Mouse (Mus musculus) heart, adult 18-20 months (tissue): Measurements from ENCODE around the gene Gria2. TPM values are rescaled to one million over a fixed set of nuclear protein-coding genes. Genes with fewer than 3 reads are reported as not detected.
A peak's percentile ranks its signal among the peaks of the same experiment; 100 is the strongest.

ENCODE experiments used
- DNase-seq, 2 experiments: peaks; one replicate each; pipeline ENCODE4 v3.0.0; 2021 to 2022; ENCODE audit warnings: mixed read lengths in 1 of 2
- long read RNA-seq, 2 experiments: library from polyadenylated mRNA; stranded (forward); transcript quantifications; one replicate each; pipeline ENCODE4 v2.0.0; 2021
- total RNA-seq, 2 experiments: library from RNA; stranded (reverse); gene quantifications; 2 replicates each; pipeline ENCODE4 v1.2.3; 2021

Gene Gria2
- under 1 TPM in 1 of 2 experiments, not detected in 1; 0.10 TPM for total RNA-seq
- long read RNA-seq, experiment 1, partial matches to known transcripts, result 0 of 1 reads
- long read RNA-seq, experiment 1, other reads (novel, unspliced or antisense), result 1 of 1 reads
- long read RNA-seq, experiment 2, result 0 reads

DNA sequence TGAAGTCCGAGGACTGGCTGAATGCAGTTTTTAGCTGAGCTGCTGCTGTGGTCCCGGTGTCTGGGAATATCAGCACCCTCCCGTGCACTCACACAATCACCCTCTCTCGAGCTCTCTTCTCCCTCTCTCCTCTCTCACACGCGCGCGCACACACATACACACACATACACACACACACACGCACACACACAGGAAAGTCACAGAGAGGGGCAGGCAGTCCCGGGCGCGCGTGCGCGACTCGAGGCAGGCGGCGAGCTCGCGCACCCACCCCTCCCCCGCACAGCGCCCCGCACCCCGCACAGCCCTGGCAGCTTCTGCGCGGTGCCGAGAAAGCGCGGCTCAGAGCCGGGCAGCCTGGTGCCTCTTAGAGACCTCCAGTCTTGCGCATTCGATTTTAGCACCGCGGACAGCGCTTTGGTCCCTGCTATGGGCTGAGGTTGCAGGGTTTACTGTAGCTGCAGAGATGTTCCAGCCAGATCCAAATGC is at the start of gene Gria2:
Gria2 (minus strand) TSS at position 240 of the 486 bp plus-strand sequence.
- DNase-seq, result peak; percentile 5 to 33

DNA sequence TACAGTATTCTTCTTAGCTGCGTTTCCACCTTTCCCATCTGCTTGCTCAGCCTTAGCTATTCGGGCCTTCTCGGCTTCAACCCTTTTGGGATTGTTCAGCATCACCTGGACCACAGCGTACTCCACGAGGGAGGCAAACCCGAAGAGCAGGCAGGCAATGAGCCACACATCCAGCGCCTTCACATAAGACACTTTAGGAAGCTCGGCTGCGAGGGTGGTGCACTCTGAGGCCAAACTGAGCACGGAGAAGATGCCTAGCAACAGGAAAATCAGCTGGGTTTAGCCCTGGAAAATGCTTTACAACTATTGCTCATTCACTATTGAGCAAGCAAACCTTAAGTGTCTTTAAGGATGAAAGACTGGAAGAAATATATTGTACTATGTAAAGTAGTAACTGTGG is 48.3 kb upstream of the Gria2 start:
- DNase-seq, result no peak

DNA sequence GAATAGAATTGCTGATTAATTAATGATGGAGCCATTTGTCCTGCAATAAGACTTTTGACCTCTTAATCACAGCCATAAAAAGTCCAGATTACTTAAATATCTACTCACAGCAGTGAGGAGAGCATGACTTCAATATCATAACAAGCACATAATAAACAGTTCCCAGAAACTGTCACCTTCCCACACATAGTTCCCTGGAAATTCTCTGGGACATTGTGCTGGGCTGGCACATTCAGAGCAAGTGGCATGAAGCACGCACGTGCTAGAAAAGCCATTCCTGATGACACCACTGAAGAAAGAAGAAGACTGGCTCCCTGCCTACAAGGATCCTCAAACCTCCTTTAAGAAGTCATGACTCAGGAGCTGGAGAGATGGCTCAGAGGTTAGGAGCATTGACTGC is 43.0 kb upstream of the Gria2 start:
- DNase-seq, result no peak

DNA sequence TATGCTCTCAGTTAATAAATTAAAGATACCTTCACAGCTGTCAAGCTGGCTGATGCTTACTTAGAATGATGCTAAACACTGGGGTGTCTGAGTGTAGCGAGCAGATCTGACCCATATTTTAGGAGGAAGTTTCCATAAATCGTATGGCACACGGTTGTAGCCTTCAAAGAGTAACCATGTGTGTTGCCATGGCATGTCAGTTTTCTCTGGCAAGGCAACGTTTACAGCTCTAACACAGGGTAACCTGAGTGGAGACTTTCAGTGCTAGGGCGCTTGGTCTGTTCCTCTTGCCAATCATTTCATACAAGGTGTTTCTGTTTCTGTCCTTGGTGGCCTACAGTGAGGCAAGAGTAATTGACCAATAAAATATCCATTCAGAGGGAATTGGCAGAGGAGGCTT is 37.2 kb upstream of the Gria2 start:
- no peak for DNase-seq

DNA sequence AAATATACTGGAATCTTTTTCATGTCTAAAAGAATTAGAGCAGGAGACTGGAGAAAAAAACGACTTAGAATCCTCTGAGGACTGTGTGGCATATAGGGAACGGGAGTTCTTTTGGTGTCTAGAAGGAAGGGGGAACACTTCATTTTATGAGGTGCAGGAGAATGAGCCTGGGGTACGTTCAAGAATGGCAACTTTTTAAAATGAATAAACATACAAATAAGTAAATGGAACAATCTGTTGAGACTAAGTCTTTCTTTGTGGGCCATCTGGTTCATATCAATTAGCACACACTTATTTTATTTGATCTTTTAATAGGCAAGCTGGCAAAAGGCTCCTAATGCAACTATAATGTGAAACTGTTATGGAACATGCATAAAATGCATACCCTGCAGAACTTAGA is 34.9 kb upstream of the Gria2 start:
- DNase-seq, result no peak

DNA sequence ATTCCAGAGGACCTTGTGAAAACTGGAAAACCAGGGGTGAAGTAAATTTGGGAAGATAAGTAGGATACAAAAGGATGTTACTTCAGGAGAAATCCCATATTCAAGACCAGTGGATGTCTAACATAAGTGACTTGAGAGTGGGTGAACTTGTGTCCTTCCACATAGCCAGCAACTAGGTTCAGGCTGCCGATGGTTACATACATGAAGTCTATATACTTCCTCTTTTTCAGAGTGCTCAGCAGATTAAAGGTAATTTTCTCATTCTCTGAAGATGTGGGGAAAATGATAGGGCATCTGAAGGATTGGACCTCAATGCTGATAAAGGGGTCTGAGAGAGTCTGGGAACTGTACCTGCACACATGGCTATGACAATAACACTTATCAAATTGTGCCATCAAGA is 21.3 kb upstream of the Gria2 start:
- no peak for DNase-seq

DNA sequence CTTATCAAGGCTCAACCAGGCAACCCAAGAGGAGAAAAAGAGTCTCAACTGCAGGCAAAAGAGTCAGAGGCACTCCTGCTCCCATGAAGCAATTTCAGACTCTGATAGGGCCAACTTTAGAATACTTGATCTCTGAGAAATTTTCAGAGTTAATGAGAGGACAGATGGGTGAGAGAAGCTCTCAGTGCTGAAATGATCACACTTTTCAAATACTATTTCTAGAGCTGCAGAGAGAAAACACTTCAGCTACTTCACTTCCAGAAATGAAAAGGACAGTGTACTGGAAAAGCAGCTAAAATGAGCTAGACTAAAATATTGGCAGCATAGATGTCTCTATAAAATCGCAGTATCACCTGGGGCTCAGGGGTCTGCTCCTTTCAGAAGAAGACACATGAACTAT is 16.0 kb upstream of the Gria2 start:
- no peak for DNase-seq

DNA sequence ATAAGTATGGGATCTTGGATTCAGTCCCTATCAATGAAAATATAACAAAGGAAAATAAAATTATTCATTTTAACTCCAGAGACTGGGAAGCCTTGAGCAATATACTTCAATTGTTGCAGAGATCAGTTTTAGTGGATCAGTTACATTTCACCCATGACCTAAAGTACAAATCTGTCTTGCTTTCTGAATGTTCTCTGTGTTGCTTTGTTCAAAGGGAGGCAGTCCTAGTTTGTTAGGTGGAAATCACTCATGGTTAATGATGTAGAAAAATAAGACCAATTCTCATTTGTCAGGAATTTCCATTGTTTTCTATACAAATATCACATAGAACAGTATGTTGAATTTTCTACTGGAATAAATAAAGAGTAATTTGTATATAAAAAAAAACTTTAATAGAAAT is 11.1 kb upstream of the Gria2 start:
- DNase-seq, result no peak

DNA sequence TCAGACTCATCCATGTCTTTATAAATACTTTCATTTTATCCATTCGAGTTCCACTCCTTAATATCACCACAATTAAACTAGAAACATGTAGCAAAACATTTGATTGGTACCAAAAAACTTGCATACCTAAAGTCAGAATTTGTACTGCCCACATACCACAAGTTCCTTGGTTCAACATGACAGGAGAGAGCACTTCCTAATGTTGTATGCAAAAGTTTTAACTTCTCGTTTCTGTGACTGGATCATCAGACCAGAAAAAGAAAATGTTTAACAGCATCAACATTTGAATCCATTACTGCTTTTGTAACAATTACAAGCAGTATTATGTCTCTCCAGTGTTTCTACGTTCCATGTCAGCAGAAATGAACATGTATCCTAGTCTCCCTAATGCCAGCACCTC is 9.6 kb upstream of the Gria2 start:
- no peak for DNase-seq

DNA sequence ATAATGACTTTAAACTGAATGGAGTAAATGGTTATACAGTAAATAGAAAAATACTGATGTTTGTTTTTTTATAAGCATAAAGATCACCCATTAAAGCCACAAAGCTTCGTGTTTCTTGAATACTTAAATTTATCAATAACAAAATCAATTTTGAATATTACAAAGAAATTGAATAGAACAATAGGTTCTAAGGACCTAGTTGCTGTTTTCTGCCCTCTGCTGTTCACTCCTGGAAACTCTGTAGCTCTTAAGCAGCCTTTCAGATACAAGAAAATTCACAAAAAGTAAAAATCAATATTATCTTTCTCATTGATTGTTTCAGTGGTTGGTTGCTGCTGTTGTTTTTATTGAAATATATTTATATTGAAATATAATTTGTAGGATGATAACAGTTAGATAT is 2.7 kb upstream of the Gria2 start:
- no peak for DNase-seq

DNA sequence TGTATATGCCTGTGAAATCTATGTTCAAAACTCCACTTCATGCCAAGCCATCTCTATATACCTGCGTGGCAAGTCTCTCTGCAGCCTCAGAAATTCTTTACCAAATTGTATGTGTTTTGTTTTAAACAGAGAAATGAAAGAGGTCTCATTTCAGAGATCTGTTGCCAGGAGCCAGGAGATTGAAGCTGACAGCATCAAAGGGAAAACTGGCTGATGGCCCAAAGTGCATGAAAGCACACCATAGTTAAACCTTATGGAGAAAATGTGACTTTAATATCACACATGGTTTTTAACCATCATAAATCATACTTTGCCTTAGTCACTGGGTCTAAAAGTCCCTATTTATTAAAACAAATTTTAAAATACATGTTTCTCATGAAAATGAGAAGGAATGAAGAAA is 1.2 kb upstream of the Gria2 start:
- no peak for DNase-seq

DNA sequence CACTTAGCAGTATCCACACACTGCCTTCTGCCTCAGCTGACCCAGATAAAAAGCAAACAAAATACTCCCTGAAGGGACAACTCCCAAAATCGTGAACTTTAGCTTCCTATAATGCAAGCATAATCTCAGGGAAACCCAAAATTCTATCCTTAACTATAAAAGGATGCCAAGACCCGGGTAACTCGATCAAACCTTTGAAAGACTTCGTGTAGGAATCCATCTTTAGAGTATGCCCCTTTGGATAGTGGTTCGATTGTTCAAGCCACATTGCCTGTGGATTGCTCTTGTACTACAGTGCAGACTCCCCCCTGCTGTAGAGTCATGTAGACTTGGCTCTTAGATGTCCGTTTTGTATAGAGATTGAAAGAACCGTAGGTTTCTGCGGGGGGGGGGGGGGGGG is 576 bp upstream of the Gria2 start:
- DNase-seq, result no peak

DNA sequence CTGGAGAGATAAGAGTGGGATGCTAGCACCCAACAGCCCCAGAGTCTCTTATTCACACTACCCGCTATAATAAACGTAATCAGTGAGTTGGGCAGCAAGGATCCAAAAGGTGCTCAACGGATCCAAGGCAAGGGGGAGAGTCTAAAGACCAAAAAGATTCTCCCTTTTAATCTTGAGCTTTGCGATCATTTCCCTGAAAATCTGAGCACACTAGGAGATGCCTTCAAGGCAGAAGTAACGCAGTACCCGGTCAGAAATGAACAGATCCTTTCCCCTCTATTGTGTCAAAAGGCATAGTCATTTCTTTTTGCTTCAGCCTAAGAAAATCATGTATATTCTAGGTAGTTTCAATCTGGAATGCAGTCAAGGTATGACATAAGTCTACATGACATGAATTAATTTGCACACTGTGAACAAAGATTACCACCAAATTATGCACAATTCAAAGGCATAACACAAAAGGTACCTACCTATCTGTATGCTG is 766 bp downstream of the Gria2 start:
- no peak for DNase-seq

DNA sequence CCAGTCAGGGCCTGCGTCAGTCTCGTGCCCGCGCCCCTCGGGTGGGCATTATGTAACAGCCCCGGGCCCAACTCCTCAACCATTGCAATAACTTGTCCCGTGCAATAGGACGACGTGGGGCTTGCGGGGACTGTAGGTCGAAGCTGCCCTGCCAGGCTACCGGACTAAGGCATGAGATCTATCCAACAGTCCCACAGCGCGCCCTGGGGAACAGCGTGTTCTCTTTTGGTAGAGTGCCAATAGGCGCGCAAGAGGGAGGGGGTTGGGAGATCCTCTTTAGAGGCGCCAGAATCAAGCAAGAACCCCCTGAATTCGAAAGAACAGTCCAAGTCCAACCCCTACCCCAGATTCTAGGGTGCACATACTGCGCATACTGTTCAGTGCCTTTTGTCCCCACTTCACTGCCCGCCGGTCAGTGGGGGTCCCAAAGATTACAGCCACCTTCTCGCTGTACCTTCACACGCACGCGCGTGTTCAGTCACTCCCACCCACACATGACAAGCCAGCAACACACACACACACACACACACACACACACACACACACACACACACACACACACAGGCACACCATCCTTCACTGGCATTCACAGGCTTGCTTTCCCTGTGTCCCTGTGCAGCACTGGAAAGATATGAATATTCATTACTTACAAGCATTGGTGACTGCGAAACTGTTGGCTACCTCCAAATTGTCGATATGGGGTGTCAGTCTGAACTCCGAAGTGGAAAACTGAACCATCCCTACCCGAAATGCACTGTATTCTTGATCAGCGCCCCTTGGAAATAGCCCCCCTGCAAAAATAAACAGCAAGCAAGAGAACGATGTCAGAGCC is 1.4 kb downstream of the Gria2 start:
- DNase-seq, result no peak

DNA sequence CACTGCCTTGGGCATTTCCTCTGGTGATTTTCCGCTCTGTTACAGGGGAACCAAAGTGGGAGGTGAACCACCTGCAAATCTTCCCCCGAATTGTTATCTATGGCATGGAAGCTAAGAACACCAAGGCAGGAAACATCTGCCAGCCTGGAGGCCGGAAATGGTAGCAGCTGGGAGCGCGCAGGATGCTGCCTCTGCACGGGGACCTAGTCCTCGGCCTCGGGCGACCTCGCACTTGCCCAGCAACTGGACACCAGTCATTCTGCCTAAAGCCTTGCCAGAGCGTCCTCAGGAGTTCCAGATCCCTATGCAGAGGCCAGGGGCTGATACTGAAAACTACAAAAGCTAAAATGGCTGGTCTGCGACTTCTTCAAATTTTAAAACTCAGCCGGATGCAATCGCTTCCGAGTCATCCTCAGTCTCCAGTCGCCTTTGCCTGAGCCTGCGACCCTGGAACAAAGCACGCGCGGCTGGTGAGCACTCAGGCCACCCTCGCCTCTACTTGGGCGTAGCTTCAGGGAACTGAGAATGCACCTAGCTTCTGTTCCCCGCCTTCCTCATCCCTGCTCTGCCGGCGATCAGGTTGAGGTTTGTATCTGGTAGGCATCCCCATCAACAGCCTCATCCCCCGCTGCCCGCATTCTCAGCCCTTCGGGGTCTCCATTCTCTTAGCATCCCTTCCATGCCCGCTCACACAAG is 2.2 kb downstream of the Gria2 start:
- DNase-seq, result peak in 1 of 2 experiments; percentile 6

DNA sequence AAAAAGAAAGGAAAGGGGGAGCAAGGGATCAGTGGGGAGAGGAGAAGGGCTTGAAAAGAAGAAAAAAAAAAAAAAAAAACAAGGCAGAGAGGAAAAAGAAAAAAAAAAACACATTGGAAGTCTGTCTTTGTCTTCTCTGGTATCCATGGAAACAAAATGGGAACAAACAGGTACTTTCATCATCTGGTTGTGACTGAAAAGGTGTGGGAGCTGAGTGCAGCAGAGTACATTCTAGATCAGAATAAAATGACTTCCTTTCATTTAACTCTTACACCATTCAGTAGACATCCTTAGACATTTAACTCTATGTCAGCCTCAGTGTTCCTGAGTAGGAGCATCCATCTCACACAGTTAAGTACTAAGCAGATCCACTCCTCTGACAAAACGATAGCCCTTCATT is 4.7 kb downstream of the Gria2 start:
- no peak for DNase-seq

DNA sequence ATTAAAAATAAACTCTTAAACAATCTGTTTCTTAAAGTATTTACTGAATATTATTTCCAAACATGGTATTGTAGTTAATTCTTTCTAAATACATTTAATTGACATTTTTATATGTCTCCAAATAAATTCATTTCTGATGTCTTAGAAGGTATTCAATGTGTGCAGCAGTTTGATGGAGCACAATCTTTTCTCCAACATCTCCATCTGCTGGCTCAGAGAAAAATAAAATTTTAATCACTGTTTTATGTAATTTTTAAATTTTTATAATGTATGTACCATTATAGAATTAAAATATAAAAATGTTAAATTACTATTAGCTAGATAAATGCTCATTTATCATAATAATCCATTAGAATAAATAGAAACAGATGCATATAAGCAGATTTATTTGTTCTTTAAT is 5.9 kb downstream of the Gria2 start:
- DNase-seq, result no peak

DNA sequence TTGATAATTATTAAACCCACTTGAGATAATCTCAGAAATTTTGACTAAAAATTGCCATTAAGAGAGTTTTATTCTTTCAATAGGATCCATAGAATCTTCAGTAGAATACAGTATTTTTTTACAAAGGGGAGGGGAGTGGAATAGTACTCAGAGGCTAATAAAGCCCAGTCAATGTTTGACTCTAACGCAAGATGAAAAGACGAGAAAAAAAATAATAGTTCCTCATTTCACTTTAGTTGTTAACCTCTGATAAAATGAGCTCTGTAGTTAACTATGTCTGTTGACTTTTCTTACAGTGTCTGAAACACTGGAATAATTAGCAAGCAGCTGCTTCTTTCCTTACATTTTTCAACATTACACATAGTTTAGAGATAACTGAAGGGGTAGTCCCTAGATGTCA is 7.4 kb downstream of the Gria2 start:
- DNase-seq, result no peak

DNA sequence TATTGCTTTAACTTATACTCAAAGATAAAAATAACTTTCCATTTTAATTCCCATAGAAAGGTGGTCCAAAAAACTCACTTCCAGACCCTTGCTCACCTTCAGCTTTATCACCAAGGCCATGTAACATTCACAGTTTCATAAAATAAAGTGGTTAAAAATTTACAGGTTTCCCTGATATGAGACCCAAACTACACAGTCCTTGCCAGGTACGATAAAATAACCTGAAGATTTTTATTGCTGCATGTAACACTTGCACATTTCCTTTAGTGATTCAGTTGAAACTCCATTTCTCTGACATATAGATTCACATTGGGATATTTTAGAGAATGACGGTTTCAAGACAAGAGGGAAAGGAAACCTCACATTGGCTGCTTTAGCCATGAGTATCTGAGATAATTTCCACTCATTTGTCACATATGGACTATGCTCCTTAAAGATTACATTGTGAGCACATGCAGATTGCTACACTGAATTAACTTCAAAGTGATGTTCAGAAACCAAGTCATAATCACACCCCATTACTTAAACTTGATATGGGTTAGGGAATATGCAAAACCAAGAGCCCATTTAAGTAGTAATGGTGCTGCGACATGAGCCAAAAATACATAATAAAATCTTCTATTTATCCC is 15.4 kb downstream of the Gria2 start:
- no peak for DNase-seq

DNA sequence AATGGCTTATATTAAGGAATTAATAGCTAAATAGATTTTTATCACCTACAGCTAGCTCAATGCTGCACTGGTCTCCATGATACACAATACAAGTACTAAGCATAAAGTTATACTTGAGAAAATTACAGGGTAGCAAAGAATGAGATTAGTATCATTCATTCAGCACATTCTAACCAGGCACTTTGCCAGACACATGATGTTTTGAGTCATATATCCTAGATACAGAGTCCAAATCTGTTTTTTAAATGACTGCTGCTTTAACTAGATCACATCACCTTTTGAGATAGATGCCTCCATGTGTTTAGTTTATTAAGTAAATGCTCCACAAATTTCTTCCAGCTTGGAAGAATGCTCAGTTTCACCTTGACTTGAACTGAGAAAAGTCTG is 21.5 kb downstream of the Gria2 start:
- DNase-seq, result no peak

DNA sequence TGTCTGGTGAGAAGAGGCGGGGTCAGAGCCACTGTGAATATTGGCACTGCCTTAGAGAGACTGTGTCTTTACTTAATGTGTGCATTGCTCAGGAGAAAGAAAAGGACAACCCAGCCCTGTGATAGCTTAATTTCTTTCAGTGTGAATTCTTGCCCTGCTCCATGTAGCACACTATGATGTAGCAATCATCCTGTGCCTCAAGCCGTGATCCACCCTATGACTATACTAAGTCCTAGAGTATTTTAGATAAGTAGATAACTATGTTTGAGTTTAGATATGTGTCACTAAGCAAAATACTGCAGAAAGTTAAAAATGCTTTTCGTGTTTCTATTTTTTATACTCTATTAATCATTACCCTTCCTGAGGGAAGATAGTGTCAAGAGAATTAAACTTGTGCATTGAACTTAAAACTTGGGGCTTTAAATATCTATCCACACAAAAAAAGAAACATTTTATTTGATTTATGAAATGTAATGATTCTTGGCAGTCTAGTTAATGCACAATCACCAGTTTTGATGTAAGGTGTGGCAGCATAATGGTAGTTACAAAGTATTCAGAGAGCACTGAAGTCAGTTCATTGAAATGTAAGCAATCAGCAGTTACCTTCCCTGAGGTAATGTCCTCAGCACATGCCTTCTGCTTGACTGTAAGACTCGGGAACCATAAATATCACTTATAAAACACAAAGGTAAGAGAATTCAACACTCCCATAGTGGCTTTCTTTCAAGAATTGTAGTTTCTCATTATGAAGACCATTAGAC is 22.1 kb downstream of the Gria2 start:
- no peak for DNase-seq

DNA sequence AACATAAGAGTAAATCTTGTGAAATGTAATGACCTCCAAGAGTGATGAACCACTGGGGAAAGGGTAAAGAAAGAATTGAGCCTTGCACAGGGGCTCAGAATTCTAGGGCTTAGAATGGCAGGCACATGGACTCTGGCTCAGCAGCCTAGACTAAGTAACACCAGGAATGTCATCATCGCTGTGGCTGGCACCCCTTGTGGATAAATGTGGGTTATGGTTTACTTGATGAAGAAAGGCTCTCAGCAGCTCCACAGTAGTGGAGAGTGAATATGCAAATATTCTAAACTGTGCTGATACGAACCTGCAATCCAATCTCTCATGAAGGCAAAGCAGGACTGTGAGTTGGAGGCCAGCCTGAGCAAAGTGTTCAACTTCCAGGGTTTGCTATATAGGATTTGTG is 26.0 kb downstream of the Gria2 start:
- no peak for DNase-seq
